Mouse (Mus musculus): Measurements from ENCODE around the gene P2rx1. TPM values are rescaled to one million over a fixed set of nuclear protein-coding genes. Genes with fewer than 3 reads are reported as not detected.

Gene P2rx1
- polyA plus RNA-seq, 1 experiment from 2014 or later, result 0.31 TPM

GRCm38 (mm10) chr11:72997529-72998326 is 1.2 kb upstream of the P2rx1 start:
- no peaks in the 10 kb centered on the region for H3K4me1 ChIP-seq (ENCODE audit: control insufficient read depth, insufficient read depth, low read depth, low read length)
- no peak overlapping the region for H3K4me3 ChIP-seq (ENCODE audit: low read length)
- no peak overlapping the region for H3K27ac ChIP-seq (ENCODE audit: low read depth, low read length)
- 71% methylated on average over 13 of the region's 13 CpGs for WGBS
- no peaks in the 10 kb centered on the region for H3K9me3 ChIP-seq (ENCODE audit: control insufficient read depth, low read length)
- no peak overlapping the region for H3K9ac ChIP-seq (ENCODE audit: low read depth, low read length)
- H3K27me3 ChIP-seq (replicated peaks; ENCODE audit: control insufficient read depth, insufficient read depth, low read length), result no peaks in the 10 kb centered on the region
- H3K36me3 ChIP-seq (ENCODE audit: control insufficient read depth, insufficient read depth, low read length), result no peaks in the 10 kb centered on the region
- no peak for ATAC-seq
- H3K4me2 ChIP-seq (ENCODE audit: low read length), result no peak overlapping the region

- WGBS, result 14% methylated on average over 6 of the region's 6 CpGs
- Histone ChIP-seq H3K27ac (ENCODE audit: low read depth, low read length) (no peak overlapping the region), H3K9ac (ENCODE audit: low read depth, low read length) (no peak overlapping the region), H3K4me3 (ENCODE audit: low read length) (no peak overlapping the region), H3K36me3 (ENCODE audit: control insufficient read depth, insufficient read depth, low read length) (no peaks in the 10 kb centered on the region), H3K27me3 (replicated peaks; ENCODE audit: control insufficient read depth, insufficient read depth, low read length) (no peaks in the 10 kb centered on the region), H3K9me3 (ENCODE audit: control insufficient read depth, low read length) (no peaks in the 10 kb centered on the region), H3K4me1 (ENCODE audit: control insufficient read depth, insufficient read depth, low read depth, low read length) (no peaks in the 10 kb centered on the region), H3K4me2 (ENCODE audit: low read length) (no peak overlapping the region)
- ATAC-seq, result no peak
Measured at GRCm38 (mm10) chr11:73001029-73001428, 2.1 kb downstream of the P2rx1 start.

- no peak overlapping the region for H3K4me2 ChIP-seq (ENCODE audit: low read length)
- H3K9ac ChIP-seq (ENCODE audit: low read depth, low read length), result no peak overlapping the region
- no peaks in the 10 kb centered on the region for H3K4me1 ChIP-seq (ENCODE audit: control insufficient read depth, insufficient read depth, low read depth, low read length)
- H3K27ac ChIP-seq (ENCODE audit: low read depth, low read length), result no peak overlapping the region
- no peaks in the 10 kb centered on the region for H3K36me3 ChIP-seq (ENCODE audit: control insufficient read depth, insufficient read depth, low read length)
- ATAC-seq, result peak; percentile 82
- H3K4me3 ChIP-seq (ENCODE audit: low read length), result no peak overlapping the region
- H3K9me3 ChIP-seq (ENCODE audit: control insufficient read depth, low read length), result no peaks in the 10 kb centered on the region
- WGBS, result 11% methylated on average over 2 of the region's 2 CpGs
- H3K27me3 ChIP-seq (replicated peaks; ENCODE audit: control insufficient read depth, insufficient read depth, low read length), result no peaks in the 10 kb centered on the region; the same call in 1 of the 2 replicates
Measured at GRCm38 (mm10) chr11:73006377-73006776, 7.5 kb downstream of the P2rx1 start.

GRCm38 (mm10) chr11:73007113-73007512 is 8.2 kb downstream of the P2rx1 start:
- H3K36me3 ChIP-seq (ENCODE audit: control insufficient read depth, insufficient read depth, low read length), result no peaks in the 10 kb centered on the region
- no peaks in the 10 kb centered on the region for H3K4me1 ChIP-seq (ENCODE audit: control insufficient read depth, insufficient read depth, low read depth, low read length)
- no peaks in the 10 kb centered on the region for H3K9me3 ChIP-seq (ENCODE audit: control insufficient read depth, low read length)
- no peaks in the 10 kb centered on the region; the same call in 1 of the 2 replicates for H3K27me3 ChIP-seq (replicated peaks; ENCODE audit: control insufficient read depth, insufficient read depth, low read length)
- no peak for ATAC-seq
- H3K4me2 ChIP-seq (ENCODE audit: low read length), result no peak overlapping the region
- no peak overlapping the region for H3K9ac ChIP-seq (ENCODE audit: low read depth, low read length)
- H3K4me3 ChIP-seq (ENCODE audit: low read length), result no peak overlapping the region
- no peak overlapping the region for H3K27ac ChIP-seq (ENCODE audit: low read depth, low read length)
- 68% methylated on average over 3 of the region's 3 CpGs for WGBS

- H3K9ac ChIP-seq (ENCODE audit: low read depth, low read length), result no peak overlapping the region
- H3K4me1 ChIP-seq (ENCODE audit: control insufficient read depth, insufficient read depth, low read depth, low read length), result no peaks in the 10 kb centered on the region
- no peak overlapping the region for H3K4me3 ChIP-seq (ENCODE audit: low read length)
- H3K4me2 ChIP-seq (ENCODE audit: low read length), result no peak overlapping the region
- H3K27me3 ChIP-seq (replicated peaks; ENCODE audit: control insufficient read depth, insufficient read depth, low read length), result no peaks in the 10 kb centered on the region; the same call in 1 of the 2 replicates
- 65% methylated on average over 11 of the region's 11 CpGs for WGBS
- H3K9me3 ChIP-seq (ENCODE audit: control insufficient read depth, low read length), result no peaks in the 10 kb centered on the region
- H3K36me3 ChIP-seq (ENCODE audit: control insufficient read depth, insufficient read depth, low read length), result no peaks in the 10 kb centered on the region
- H3K27ac ChIP-seq (ENCODE audit: low read depth, low read length), result no peak overlapping the region
- no peak for ATAC-seq
Measured at GRCm38 (mm10) chr11:73007698-73008481, 9.0 kb downstream of the P2rx1 start.

- Histone ChIP-seq H3K9ac (ENCODE audit: low read depth, low read length) (no peak overlapping the region), H3K27ac (ENCODE audit: low read depth, low read length) (no peak overlapping the region), H3K9me3 (ENCODE audit: control insufficient read depth, low read length) (no peaks in the 10 kb centered on the region), H3K36me3 (ENCODE audit: control insufficient read depth, insufficient read depth, low read length) (no peaks in the 10 kb centered on the region), H3K4me2 (ENCODE audit: low read length) (no peak overlapping the region), H3K27me3 (replicated peaks; ENCODE audit: control insufficient read depth, insufficient read depth, low read length) (no peaks in the 10 kb centered on the region; the same call in 1 of the 2 replicates), H3K4me3 (ENCODE audit: low read length) (no peak overlapping the region), H3K4me1 (ENCODE audit: control insufficient read depth, insufficient read depth, low read depth, low read length) (no peaks in the 10 kb centered on the region)
- 76% methylated on average over 2 of the region's 2 CpGs for WGBS
- no peak for ATAC-seq
Measured at GRCm38 (mm10) chr11:73008826-73009225, 9.9 kb downstream of the P2rx1 start.

GRCm38 (mm10) chr11:73009531-73010274 is 10.8 kb downstream of the P2rx1 start:
- H3K4me2 ChIP-seq (ENCODE audit: low read length), result no peak overlapping the region
- no peak overlapping the region for H3K9ac ChIP-seq (ENCODE audit: low read depth, low read length)
- no peak for ATAC-seq
- no peaks in the 10 kb centered on the region for H3K9me3 ChIP-seq (ENCODE audit: control insufficient read depth, low read length)
- 56% methylated on average over 13 of the region's 13 CpGs for WGBS
- H3K27me3 ChIP-seq (replicated peaks; ENCODE audit: control insufficient read depth, insufficient read depth, low read length), result no peaks in the 10 kb centered on the region; the same call in 1 of the 2 replicates
- no peaks in the 10 kb centered on the region for H3K4me1 ChIP-seq (ENCODE audit: control insufficient read depth, insufficient read depth, low read depth, low read length)
- H3K36me3 ChIP-seq (ENCODE audit: control insufficient read depth, insufficient read depth, low read length), result no peaks in the 10 kb centered on the region
- H3K27ac ChIP-seq (ENCODE audit: low read depth, low read length), result no peak overlapping the region
- no peak overlapping the region for H3K4me3 ChIP-seq (ENCODE audit: low read length)

- no peak overlapping the region for H3K4me2 ChIP-seq (ENCODE audit: low read length)
- no peak overlapping the region for H3K27ac ChIP-seq (ENCODE audit: low read depth, low read length)
- no peaks in the 10 kb centered on the region for H3K27me3 ChIP-seq (replicated peaks; ENCODE audit: control insufficient read depth, insufficient read depth, low read length)
- WGBS, result 72% methylated on average over 5 of the region's 5 CpGs
- H3K36me3 ChIP-seq (ENCODE audit: control insufficient read depth, insufficient read depth, low read length), result no peaks in the 10 kb centered on the region
- no peak for ATAC-seq
- peaks cover 7% of the 10 kb centered on the region for H3K4me1 ChIP-seq (ENCODE audit: control insufficient read depth, insufficient read depth, low read depth, low read length)
- H3K9ac ChIP-seq (ENCODE audit: low read depth, low read length), result no peak overlapping the region
- H3K9me3 ChIP-seq (ENCODE audit: control insufficient read depth, low read length), result no peaks in the 10 kb centered on the region
- no peak overlapping the region for H3K4me3 ChIP-seq (ENCODE audit: low read length)
Measured at GRCm38 (mm10) chr11:73013981-73014380, 15.1 kb downstream of the P2rx1 start.

All from hindbrain, embryonic 16.5 days (tissue).